Mouse (Mus musculus): ENCODE data around the gene Trp53bp1.

The Trp53bp1 gene

GRCm38 (mm10) chr2:121249758-121250157, 21.4 kb downstream of the Trp53bp1 start:
- DNase-seq (ENCODE audit: low read depth, low spot score) = no peak

DNA sequence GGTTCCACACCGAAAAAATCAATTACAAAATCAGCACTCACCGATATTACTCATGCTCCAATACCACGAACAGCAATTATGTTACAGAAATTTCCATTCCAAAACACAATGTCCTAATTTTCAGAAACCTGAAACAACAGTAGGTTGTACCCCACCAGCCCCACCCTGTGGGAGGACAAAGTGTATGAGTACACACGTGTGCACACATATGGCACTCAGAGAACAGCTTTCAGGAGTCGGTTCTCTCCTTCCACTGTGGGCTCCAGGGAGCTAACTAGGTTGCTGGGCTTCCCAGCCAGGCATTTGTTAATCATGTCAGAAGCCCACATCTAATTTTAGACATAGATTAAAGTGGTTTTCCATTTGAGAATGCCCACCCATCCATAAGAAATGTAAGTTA, 27.1 kb downstream of the Trp53bp1 start:
- DNase-seq (ENCODE audit: low read depth, low spot score) = peak; percentile 43

DNA sequence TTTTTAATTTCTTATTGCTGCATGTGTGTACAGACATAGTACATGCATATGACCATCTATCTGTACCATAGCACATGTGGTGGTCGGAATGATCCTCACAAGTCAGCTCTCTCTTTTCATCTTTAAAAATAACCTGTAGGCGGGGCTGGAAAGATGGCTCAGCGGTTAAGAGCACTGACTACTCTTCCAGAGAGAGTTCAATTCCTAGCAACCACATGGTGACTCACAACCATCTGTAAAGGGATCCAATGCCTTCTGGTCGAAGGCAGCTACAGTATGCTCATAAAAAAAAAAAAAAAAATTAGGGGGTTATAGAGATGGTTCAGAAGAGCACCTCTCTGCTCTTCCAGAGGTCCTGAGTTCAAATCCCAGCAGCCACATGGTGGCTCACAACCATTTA, 31.8 kb downstream of the Trp53bp1 start:
- DNase-seq (ENCODE audit: low read depth, low spot score) = peak; percentile 27

DNA sequence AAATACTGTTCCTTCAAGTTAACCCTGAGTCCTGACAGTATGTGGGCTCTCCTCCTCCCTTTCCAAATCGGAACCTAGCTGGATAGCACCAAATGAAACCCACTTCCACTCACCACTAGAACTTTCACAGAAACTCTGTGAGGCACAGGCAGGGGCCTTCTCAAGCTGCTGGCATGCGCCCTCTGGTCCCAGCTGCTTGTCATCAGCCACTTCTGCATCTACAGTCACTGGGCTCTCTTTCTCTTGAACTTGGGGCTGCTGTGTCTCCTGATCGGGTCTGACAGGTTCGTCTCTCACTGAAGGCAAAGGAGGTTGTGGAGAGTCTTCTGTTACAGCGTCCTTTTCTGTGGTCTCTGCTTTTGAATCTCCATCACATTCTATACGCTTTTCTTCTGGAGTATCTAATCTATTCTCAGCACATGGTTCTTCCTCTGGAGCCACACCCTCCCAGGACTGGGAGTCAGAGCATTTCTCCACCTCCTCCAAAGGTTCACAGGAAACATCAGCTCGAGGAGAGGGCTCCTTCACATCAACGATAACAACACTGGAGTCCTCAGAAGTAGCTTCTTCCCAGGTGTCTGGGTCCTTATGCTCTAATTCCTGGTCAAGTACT, 35.6 kb downstream of the Trp53bp1 start:
- DNase-seq (ENCODE audit: low read depth, low spot score) = no peak

DNA sequence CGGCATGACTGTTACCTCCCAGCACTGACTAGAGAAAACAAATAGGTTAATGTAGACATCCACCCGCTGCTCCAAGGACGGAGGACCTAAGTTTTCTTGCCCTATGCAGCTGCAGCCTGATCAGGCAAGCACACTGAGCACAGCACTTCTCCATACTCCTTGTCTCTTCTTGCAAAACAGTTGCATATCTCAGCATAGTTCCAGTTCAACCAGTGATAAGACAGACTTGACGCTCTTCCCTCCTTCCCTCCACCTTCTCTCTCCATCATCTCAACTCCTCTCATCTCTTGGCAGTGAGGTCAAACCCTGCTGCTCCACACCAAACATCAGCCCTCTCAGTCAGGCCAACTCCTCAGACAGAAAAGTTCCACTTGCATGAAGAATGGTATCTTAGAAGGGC, 43.1 kb downstream of the Trp53bp1 start:
- DNase-seq (ENCODE audit: low read depth, low spot score) = no peak

DNA sequence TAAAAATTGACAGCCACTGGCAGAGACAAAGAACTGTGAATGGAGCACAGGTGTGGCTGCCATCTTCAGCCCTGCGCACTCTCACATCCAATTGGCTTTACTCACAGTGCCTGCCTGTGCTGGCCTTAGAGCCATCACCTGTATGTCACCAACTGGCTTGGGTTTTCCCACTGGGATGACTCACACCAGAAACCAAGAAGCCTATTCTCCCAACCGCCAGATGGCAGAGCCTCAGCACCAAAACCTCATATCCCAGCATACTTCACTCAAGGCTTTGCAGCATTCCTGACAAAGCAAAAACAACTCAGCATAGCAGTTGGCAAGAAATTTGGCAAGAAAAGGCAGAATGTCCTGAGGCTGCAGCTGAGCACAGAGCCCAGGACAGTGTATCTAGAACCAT, 48.2 kb downstream of the Trp53bp1 start:
- peak; percentile 96 for DNase-seq (ENCODE audit: low read depth, low spot score)

DNA sequence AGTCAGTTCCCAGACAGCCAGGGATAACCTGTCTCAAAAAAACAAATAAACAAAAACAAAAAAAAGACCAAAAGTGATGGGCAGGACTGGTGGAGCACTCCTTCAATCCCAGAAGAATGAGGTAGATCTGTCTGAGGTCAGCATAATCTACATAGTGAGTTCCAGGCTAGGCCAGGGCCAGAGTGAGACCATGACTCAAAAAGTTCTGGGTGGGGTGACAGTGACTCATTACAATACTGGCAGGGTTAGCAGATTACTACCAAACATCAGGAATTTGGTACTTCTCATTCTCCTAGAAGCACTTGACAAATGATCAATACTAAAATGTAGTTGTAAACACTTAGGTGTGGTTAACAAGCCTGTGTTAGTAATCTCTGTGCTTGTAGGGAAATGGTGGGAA, 51.2 kb downstream of the Trp53bp1 start:
- DNase-seq (ENCODE audit: low read depth, low spot score) = no peak

- no peak for DNase-seq (ENCODE audit: low read depth, low spot score)
These were observed 52.0 kb downstream of the Trp53bp1 start for GRCm38 (mm10) chr2:121219177-121219576.

DNA sequence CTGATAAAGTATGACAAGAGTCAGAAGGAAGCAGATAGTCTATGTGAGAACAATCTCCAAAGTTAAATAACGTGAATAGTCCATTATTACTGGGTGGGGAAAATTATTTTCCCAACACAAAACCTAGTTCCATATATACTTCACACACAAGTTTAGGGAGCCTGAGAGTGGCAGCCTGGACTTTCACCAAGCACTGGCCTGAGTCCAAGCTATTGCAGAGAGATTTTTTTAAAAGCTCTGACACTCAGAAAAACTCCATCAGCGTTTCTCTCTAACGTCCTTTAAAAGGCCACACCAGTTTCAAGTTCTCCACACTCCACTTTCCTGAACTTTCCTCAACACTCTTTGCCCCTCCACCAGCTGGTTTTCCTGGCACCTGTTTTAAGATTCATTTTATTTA, 56.7 kb downstream of the Trp53bp1 start:
- DNase-seq (ENCODE audit: low read depth, low spot score) = no peak

DNA sequence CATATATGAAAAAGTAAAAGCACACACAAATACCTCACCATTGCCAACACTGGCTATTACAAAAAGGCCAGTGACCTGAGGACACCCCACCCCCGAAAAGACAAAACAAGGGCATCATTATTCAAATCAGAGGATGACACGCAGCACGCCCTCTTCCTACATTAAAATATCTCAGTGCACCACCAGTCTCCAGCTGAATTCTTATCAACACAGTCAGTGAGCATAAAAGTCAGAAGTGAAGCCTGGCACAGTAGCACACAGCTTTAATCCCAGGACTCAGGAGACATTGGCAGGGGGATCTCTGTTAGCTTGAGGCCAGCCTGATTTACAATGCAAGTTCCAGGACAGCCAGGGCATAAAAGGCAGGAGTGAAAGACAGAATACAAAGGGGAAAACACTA, 64.7 kb downstream of the Trp53bp1 start:
- no peak for DNase-seq (ENCODE audit: low read depth, low spot score)

- DNase-seq (ENCODE audit: low read depth, low spot score) = peak; percentile 59
These were observed 66.9 kb downstream of the Trp53bp1 start for GRCm38 (mm10) chr2:121204276-121204675.

- DNase-seq (ENCODE audit: low read depth, low spot score) = peak; percentile 86
These were observed 75.7 kb downstream of the Trp53bp1 start for GRCm38 (mm10) chr2:121195466-121195865.

- peak; percentile 40 for DNase-seq (ENCODE audit: low read depth, low spot score)
These were observed 82.7 kb downstream of the Trp53bp1 start for GRCm38 (mm10) chr2:121188530-121188929.

- no peak for DNase-seq (ENCODE audit: low read depth, low spot score)
These were observed 87.1 kb downstream of the Trp53bp1 start for GRCm38 (mm10) chr2:121184142-121184541.

- peak; percentile 89 for DNase-seq (ENCODE audit: low read depth, low spot score)
These were observed 87.8 kb downstream of the Trp53bp1 start for GRCm38 (mm10) chr2:121183431-121183830.

GRCm38 (mm10) chr2:121178828-121179479, 92.3 kb downstream of the Trp53bp1 start:
- no peak for DNase-seq (ENCODE audit: low read depth, low spot score)

- peak; percentile 94 for DNase-seq (ENCODE audit: low read depth, low spot score)
These were observed 100.0 kb downstream of the Trp53bp1 start, which contains the start of gene Zscan29 for GRCm38 (mm10) chr2:121170980-121171742. Zscan29 (minus strand) TSS chr2:121171125.

DNA sequence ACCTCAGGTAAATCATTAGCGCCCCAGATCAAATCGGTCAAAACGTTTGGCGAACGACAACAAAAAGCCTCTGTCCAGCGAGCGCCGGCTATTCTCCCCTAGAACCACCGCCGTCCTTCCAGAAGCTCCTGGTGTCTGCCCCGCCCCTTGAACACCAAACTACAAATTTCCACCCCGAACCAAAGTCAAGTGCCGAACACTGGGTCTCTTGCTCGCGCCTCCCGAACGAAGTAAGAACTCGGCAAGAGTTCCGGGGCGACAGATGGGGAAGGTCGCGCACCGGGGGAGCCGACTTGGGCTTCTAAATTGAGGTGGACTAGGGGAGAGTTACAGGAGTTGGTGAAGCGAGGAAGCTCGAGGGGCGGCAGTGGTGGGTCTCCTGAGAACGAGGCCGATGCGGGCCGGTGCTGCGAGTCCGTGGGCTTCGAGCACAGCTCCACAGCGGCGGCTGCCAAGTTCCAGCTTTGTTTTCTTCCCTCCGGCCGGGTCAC, 100.7 kb downstream of the Trp53bp1 start, which contains the start of gene Tubgcp4:
Gene Tubgcp4 (plus strand): TSS at position 174 of the 491 bp plus-strand sequence.
- DNase-seq (ENCODE audit: low read depth, low spot score) = peak; percentile 20

DNA sequence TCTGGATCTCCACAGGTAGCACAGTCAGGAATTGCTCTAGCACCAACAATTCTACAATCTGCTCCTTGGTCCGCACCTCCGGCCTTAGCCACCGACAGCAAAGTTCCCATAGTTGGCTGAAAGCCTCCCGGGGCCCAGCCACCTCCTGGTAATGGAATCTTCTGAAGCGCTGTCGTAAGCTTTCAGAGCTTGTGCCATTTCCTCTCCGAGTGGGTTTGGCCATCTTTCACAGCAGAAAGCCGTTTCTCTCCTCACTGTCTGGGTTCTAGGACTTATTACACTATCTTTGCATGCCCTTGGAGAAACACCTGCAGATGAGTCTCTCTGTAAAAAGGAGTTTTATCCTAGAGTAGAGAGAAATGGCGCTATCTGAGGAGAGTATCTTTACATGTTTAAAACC, 101.3 kb downstream of the Trp53bp1 start:
- DNase-seq (ENCODE audit: low read depth, low spot score) = peak; percentile 33

DNA sequence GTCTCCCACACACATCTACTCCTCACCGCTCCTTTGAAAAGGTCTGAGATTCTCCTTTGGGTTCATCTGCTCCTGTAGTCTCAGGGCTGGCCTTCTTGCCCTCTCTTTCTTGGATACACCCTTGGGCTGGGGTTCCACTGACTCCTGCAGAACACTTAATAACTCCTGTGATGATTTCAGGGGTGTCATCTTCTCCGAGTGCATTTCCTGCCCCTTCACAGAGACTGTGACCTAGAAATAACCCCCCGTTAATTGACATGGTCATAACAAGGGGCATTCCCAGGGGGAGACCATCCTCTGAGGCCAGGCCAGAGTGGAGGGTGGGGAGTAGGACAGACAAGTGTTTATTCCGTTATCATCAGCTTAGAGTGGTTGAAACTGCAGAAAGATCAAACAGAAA, 102.0 kb downstream of the Trp53bp1 start:
- no peak for DNase-seq (ENCODE audit: low read depth, low spot score)

- no peak for DNase-seq (ENCODE audit: low read depth, low spot score)
These were observed 118.1 kb downstream of the Trp53bp1 start for GRCm38 (mm10) chr2:121153100-121153499.

- no peak for DNase-seq (ENCODE audit: low read depth, low spot score)
These were observed 121.5 kb downstream of the Trp53bp1 start for GRCm38 (mm10) chr2:121149679-121150078.

Measured in brain, adult 2 months (tissue).